Mouse (Mus musculus): ENCODE measurements at regions not wholly inside any gene's neighbourhood (a gene's known extent, or its start where the extent isn't known, plus 50 kb on each side); places are given as distances from the start of the nearest gene placed in this dataset.

DNA sequence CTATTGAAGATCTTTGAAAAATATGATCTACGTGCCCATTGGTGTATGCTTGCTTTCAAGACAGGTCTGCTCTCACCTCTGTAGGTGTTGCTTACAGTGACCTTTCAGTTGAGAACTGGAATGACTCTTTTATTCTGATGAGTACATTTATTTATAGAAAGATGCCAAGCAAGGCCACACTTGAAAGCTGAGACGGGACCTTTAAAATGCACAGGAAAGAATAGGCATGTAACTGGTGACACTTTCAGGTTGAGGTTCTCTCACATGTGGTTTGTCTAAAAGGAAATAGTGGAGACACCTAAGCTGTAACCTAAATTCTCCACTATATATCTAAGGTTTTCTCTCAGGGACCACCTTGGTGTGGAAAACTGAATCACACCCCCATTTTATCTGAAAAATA, 326.0 kb upstream of the Cblb start:
- Histone ChIP-seq H3K27me3 (no peaks in the 10 kb centered on the region), H3K9me3 (replicated peaks) (no peaks in the 10 kb centered on the region), H3K4me2 (no peak overlapping the region), H3K4me1 (no peaks in the 10 kb centered on the region), H3K27ac (no peak overlapping the region), H3K36me3 (no peaks in the 10 kb centered on the region), H3K4me3 (replicated peaks) (no peak overlapping the region), H3K9ac (no peak overlapping the region)
- WGBS = 78% methylated on average over 2 of the region's 2 CpGs
- no peak for ATAC-seq (replicated peaks; ENCODE audit: low FRiP score)

DNA sequence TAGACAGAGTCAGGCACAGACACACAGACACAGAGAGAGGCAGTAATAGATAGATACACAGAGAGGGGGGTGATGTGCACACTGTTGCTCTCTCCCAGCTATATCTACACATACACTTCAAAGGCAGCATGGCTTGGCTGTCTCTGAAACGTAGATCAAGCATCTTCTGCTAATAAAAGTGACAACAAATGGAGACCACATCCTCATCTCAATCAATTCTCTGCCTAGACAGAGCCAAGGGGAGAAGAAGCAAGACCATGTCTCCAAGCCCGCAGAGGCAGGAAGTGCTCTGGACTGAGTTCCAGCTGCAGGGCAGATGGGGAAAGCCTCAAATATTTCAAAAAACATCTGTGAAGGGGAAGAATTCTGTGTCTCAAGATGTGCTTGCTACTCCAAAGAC, 312.3 kb upstream of the Cblb start:
- no peaks in the 10 kb centered on the region for H3K9me3 ChIP-seq (replicated peaks)
- no peak overlapping the region for H3K9ac ChIP-seq
- no peak overlapping the region for H3K4me3 ChIP-seq (replicated peaks)
- no peaks in the 10 kb centered on the region for H3K27me3 ChIP-seq
- H3K27ac ChIP-seq = no peak overlapping the region
- H3K36me3 ChIP-seq = no peaks in the 10 kb centered on the region
- H3K4me2 ChIP-seq = no peak overlapping the region
- WGBS = 69% methylated on average over 2 of the region's 2 CpGs
- H3K4me1 ChIP-seq = 0 out of 2 replicates have a peak, but pooled peaks cover 8% of the 10 kb centered on the region
- ATAC-seq (replicated peaks; ENCODE audit: low FRiP score) = no peak

DNA sequence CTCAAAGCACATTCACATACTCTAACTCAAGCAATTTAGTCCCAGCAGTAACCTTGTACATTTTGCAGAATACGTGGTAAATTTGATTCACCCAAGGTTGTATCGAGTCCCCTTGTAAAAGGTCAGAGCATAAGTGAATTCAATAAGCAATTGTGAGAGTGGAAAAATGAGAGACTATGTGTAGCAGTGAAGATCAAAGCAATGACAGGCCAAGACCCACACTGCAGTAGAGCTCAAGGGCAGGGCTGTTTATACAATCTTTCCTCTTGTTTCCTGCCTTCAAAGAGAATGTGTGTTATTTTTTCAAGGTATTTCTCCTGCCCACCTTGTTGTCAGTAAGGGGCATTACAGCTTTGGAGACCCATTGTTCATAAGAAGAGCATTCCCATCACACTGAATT, 311.4 kb upstream of the Cblb start:
- Histone ChIP-seq H3K36me3 (no peaks in the 10 kb centered on the region), H3K4me2 (no peak overlapping the region), H3K9me3 (replicated peaks) (no peaks in the 10 kb centered on the region), H3K4me3 (replicated peaks) (no peak overlapping the region), H3K27ac (no peak overlapping the region), H3K9ac (no peak overlapping the region), H3K27me3 (no peaks in the 10 kb centered on the region), H3K4me1 (0 out of 2 replicates have a peak, but pooled peaks cover 8% of the 10 kb centered on the region)
- 75% methylated on average over 2 of the region's 2 CpGs for WGBS
- ATAC-seq (replicated peaks; ENCODE audit: low FRiP score) = no peak

DNA sequence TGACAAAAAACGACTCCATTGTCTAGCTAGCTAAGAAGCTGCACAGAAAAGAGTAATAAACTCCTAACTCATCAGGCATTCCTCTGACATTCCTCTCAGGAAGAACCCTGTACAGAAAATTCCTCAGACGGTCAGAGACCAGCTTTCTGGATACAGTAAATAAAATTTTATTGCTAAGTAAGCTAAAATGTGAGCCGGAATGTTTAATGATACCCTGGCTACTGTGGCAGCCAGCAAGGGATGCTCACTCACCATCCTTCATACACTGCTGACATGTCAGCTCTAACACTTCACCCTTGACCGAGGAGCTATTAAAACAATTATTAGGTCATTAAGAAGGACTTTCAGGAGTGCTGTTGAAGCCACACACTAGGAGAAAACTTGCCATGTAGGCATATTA, 308.3 kb upstream of the Cblb start:
- Histone ChIP-seq H3K9me3 (replicated peaks) (no peaks in the 10 kb centered on the region), H3K4me1 (0 out of 2 replicates have a peak, but pooled peaks cover 5% of the 10 kb centered on the region), H3K27me3 (no peaks in the 10 kb centered on the region), H3K4me3 (replicated peaks) (no peak overlapping the region), H3K9ac (no peak overlapping the region), H3K4me2 (no peak overlapping the region), H3K27ac (no peak overlapping the region), H3K36me3 (no peaks in the 10 kb centered on the region)
- ATAC-seq (replicated peaks; ENCODE audit: low FRiP score) = peak; percentile 91
- 20% methylated on average over 4 of the region's 4 CpGs for WGBS

DNA sequence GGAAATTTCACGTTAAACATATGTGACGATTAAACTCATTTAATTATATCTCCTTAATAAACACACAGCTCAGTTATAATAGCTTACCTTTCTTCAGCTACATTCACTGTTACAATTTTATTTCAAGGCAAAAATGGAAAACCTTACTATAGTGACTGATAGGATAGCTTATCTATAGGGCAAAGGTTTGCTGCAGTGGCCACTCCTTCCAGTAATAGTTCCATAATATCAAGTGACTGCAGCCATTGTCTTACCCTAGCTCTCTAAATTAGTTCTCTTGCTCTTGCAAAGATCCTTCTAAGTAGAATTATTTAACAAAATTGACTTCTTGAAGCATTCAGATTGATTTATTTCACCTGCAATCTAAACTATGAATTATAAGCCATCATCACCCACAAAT, 289.1 kb upstream of the Cblb start:
- Histone ChIP-seq H3K4me3 (replicated peaks) (no peak overlapping the region), H3K4me2 (no peak overlapping the region), H3K27me3 (no peaks in the 10 kb centered on the region), H3K9me3 (replicated peaks) (no peaks in the 10 kb centered on the region), H3K4me1 (no peaks in the 10 kb centered on the region), H3K27ac (no peak overlapping the region), H3K9ac (no peak overlapping the region), H3K36me3 (no peaks in the 10 kb centered on the region)
- ATAC-seq (replicated peaks; ENCODE audit: low FRiP score) = no peak
- 98% methylated on average over 2 of the region's 2 CpGs for WGBS

DNA sequence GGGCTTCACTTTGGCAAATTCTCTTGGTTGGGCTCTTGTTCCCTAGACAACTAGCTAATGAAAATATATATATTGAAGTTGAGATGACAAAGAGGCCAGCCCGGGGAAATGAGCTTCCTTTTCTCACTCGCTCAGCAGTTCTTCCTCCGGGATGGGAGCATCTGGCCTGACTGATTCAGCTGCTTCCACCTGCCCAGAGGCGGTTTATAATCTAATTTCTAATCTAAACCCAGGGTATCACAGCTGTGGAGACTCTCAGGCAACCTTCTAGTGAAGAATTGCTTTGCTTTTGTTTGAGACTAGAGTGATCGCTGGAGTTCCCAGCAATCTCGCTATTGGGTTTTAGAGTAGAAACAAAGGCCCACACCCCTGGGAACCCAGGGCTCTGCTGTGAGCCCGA, 279.1 kb upstream of the Cblb start:
- no peak overlapping the region for H3K9ac ChIP-seq
- no peak for ATAC-seq (replicated peaks; ENCODE audit: low FRiP score)
- H3K4me3 ChIP-seq (replicated peaks) = no peak overlapping the region
- no peak overlapping the region for H3K27ac ChIP-seq
- H3K36me3 ChIP-seq = no peaks in the 10 kb centered on the region
- H3K4me1 ChIP-seq = no peaks in the 10 kb centered on the region
- no peaks in the 10 kb centered on the region for H3K27me3 ChIP-seq
- 59% methylated on average over 7 of the region's 7 CpGs for WGBS
- H3K4me2 ChIP-seq = no peak overlapping the region
- H3K9me3 ChIP-seq (replicated peaks) = no peaks in the 10 kb centered on the region

DNA sequence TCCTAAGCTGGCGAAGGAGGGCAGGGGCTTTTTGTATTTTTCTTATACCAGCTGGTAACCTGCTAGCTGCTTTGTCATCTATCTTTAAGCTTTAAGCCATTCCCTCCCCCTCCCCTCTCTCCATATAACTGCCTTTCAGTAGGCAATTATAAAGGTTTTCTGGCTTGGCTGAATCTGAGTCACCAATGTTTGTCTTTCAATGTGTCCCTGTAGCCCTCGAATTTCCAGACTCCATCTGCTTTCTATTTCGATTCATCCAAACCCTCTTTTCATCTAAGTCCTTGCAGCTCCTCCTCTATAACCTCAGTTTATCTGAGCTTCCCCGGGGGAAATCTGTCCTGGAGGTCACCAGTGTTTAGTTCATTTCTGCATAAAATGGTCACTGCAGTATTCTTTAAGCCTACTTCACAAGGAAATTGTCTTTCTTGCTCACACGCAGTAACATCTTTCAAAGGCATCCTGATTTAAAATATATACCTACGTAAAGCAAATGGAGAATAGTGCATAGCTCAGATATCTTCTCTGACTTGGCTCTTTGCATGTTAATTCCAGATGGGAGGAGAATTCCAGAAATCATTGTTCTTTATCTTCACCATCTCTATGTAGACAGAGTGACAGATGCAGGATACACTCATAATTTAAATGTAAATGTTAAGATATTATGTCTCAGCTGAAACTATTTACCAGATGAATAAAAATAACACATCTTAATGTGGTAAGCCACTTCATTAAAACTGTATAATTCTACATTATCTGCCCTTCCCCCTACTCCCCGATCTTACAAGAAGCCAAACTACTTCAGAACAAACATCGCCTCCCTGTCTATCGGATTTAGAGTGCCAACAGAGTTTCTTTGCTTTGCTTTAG, 272.4 kb upstream of the Cblb start:
- no peaks in the 10 kb centered on the region for H3K27me3 ChIP-seq
- no peak overlapping the region for H3K4me3 ChIP-seq (replicated peaks)
- no peak overlapping the region for H3K9ac ChIP-seq
- H3K4me2 ChIP-seq = no peak overlapping the region
- 51% methylated on average over 9 of the region's 9 CpGs for WGBS
- ATAC-seq (replicated peaks; ENCODE audit: low FRiP score) = no peak
- H3K36me3 ChIP-seq = no peaks in the 10 kb centered on the region
- H3K27ac ChIP-seq = no peak overlapping the region
- H3K4me1 ChIP-seq = no peaks in the 10 kb centered on the region
- H3K9me3 ChIP-seq (replicated peaks) = no peaks in the 10 kb centered on the region

DNA sequence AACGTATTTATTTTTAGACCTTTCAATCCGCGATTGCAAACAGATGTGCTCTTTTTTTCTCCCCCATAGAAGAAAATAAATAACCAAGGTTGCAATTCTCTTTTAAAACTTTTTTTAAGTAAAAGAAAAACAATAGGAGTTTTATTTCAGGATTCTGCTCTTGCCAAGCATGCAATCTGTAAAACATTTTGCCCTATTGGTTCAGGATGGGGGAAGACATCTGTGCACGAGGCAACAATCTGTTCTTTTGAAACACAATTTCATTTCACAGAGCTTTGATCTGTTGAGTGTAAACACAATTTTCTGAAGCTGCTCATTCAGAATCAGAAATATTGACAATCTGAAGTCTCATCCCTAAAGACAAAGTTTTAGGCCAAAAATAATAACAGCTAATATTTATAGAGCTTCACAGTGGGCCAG, 271.8 kb upstream of the Cblb start:
- no peak for ATAC-seq (replicated peaks; ENCODE audit: low FRiP score)
- WGBS = 53% methylated on average over 4 of the region's 4 CpGs

DNA sequence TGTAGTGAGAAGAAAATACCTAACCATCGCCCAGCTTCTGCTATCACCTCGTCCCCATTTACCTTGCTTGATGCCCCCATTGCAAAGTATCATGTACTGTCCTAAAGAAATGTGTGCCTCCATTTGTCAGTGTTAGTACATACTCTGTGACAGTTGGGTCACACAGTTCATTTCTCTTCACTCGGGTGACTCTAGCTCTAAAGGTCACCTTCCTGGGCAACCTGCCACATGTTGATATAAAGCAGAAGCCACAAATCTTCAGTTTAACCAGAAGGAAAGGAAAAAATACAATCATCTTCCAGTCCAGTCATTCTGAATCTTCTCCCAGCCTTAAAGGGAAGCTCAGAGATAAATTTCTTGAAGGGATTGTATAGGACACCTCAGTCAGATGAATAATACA, 263.5 kb upstream of the Cblb start:
- no peak overlapping the region for H3K9ac ChIP-seq
- no peak overlapping the region for H3K4me3 ChIP-seq (replicated peaks)
- WGBS = 49% methylated on average over 3 of the region's 3 CpGs

More for the DNA sequence above, 271.8 kb upstream of the Cblb start:
- Histone ChIP-seq H3K27me3 (no peaks in the 10 kb centered on the region), H3K36me3 (no peaks in the 10 kb centered on the region), H3K9ac (no peak overlapping the region), H3K9me3 (replicated peaks) (no peaks in the 10 kb centered on the region), H3K4me2 (no peak overlapping the region), H3K4me1 (no peaks in the 10 kb centered on the region), H3K27ac (no peak overlapping the region), H3K4me3 (replicated peaks) (no peak overlapping the region)

DNA sequence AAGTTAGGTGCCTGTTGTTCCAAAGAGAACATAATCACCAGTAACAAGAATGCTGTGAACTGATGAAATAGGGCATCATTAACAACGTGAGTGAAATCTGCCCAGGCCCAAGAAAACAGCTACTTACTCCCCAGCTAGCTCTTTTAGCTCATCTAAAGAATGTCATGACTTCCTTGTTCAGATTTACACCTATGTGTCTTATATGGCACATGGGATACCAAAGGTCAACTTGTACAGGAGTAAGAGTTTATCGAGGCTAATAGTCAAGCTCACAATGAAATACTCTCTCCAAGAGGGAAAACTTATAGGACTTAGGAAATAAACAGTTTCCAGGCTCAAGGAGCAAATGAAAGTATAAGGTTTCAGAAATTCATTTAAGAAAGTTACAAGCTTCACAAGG, 252.1 kb upstream of the Cblb start:
- H3K27ac ChIP-seq = no peak overlapping the region
- H3K36me3 ChIP-seq = no peaks in the 10 kb centered on the region
- no peak for ATAC-seq (replicated peaks; ENCODE audit: low FRiP score)
- no peaks in the 10 kb centered on the region for H3K4me1 ChIP-seq
- no peak overlapping the region for H3K4me3 ChIP-seq (replicated peaks)
- no peak overlapping the region for H3K9ac ChIP-seq
- WGBS = 62% methylated on average over 2 of the region's 2 CpGs
- no peaks in the 10 kb centered on the region for H3K27me3 ChIP-seq
- H3K4me2 ChIP-seq = no peak overlapping the region
- no peaks in the 10 kb centered on the region for H3K9me3 ChIP-seq (replicated peaks)

More for the DNA sequence above, 263.5 kb upstream of the Cblb start:
- no peaks in the 10 kb centered on the region for H3K36me3 ChIP-seq
- H3K4me1 ChIP-seq = no peaks in the 10 kb centered on the region
- no peaks in the 10 kb centered on the region for H3K27me3 ChIP-seq
- no peak overlapping the region for H3K27ac ChIP-seq
- H3K9me3 ChIP-seq (replicated peaks) = no peaks in the 10 kb centered on the region
- no peak overlapping the region for H3K4me2 ChIP-seq
- ATAC-seq (replicated peaks; ENCODE audit: low FRiP score) = no peak

DNA sequence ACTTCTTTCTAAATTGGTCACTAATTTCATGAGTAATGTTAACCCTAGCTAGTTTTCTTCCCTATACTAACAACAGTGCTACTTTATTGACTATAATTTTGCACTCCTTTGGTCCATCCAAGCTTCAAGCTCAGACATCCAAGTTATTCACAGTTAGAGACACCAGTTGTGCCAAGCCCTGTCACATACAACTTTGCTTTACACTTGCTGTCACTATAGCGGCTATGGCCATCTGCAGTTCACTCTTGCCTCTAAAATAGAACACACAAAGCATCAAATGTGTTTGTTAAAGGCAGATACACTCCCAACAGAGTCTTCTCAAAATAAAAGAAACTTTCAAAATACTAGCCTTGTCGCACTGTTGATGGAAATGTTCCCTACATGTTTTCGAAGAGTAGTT, 236.0 kb upstream of the Cblb start:
- no peaks in the 10 kb centered on the region for H3K36me3 ChIP-seq
- H3K9ac ChIP-seq = no peak overlapping the region
- H3K4me1 ChIP-seq = no peaks in the 10 kb centered on the region
- H3K9me3 ChIP-seq (replicated peaks) = no peaks in the 10 kb centered on the region
- 90% methylated on average over 3 of the region's 3 CpGs for WGBS
- H3K4me3 ChIP-seq (replicated peaks) = no peak overlapping the region
- no peak overlapping the region for H3K4me2 ChIP-seq
- H3K27me3 ChIP-seq = no peaks in the 10 kb centered on the region
- no peak for ATAC-seq (replicated peaks; ENCODE audit: low FRiP score)
- H3K27ac ChIP-seq = no peak overlapping the region

DNA sequence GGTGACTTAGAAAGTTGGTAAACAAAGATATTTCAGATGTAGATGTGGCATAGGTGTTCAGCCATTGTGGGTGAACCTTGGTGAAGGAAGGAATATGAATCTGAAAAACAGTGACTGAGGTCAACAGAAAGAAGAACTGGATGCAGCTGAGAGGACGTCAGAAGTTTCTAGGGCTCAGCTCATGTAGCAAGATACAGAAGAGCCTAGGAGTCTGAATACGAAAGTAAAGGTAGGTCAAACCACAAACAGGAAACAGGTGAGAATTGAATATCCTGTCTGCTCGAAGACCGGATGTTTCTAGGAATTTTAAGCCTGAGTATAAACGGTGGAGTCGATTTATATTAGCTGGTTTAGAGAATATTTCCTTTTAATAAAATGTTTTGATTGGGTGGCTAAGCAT, 223.7 kb upstream of the Cblb start:
- 77% methylated on average over 6 of the region's 6 CpGs for WGBS

DNA sequence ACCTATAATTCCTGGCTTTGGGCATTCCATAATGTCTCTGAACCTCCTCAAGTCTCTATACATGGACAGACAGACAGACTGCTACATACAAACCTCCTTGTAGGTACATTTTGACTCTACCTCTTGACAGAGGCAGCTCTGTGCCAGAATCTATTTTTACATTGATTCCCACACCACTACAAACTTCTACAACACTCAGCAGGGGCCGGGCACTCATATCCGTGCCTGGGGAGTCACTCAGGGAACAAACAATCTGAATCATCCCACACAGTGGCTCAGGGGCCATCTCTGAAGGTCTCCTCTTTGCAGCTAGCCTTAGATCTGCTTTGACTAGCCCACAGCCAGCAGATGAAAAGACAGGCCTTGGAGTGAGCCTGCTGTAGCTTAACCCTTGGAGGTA, 221.9 kb upstream of the Cblb start:
- Histone ChIP-seq H3K4me3 (replicated peaks) (no peak overlapping the region), H3K9ac (no peak overlapping the region), H3K27ac (no peak overlapping the region), H3K9me3 (replicated peaks) (no peaks in the 10 kb centered on the region), H3K4me2 (no peak overlapping the region), H3K36me3 (no peaks in the 10 kb centered on the region), H3K27me3 (no peaks in the 10 kb centered on the region), H3K4me1 (no peaks in the 10 kb centered on the region)
- 81% methylated on average over 2 of the region's 2 CpGs for WGBS
- no peak for ATAC-seq (replicated peaks; ENCODE audit: low FRiP score)

More for the DNA sequence above, 223.7 kb upstream of the Cblb start:
- Histone ChIP-seq H3K4me3 (replicated peaks) (no peak overlapping the region), H3K9me3 (replicated peaks) (no peaks in the 10 kb centered on the region), H3K27ac (no peak overlapping the region), H3K9ac (no peak overlapping the region), H3K4me1 (no peaks in the 10 kb centered on the region), H3K36me3 (no peaks in the 10 kb centered on the region), H3K27me3 (no peaks in the 10 kb centered on the region), H3K4me2 (no peak overlapping the region)
- no peak for ATAC-seq (replicated peaks; ENCODE audit: low FRiP score)

All from kidney, embryonic 15.5 days (tissue).